Mouse (Mus musculus): ENCODE measurements around the gene Mrpl28.

Gene Mrpl28

GRCm38 (mm10) chr17:26115956-26116487 lies 7.3 kb upstream of the Mrpl28 start:
- in situ Hi-C loops (cut with MboI) = no loop called here

- in situ Hi-C loops (cut with MboI) = no loop called here
These were observed 6.6 kb upstream of the Mrpl28 start for GRCm38 (mm10) chr17:26116503-26117258.

- in situ Hi-C loops (cut with MboI) = no loop called here
These were observed 3.3 kb upstream of the Mrpl28 start for GRCm38 (mm10) chr17:26119766-26120710.

- in situ Hi-C loops (cut with MboI) = no loop called here
These were observed 714 bp upstream of the Mrpl28 start for GRCm38 (mm10) chr17:26122431-26123140.

GRCm38 (mm10) chr17:26124560-26124959 lies 1.3 kb downstream of the Mrpl28 start:
- in situ Hi-C loops (cut with MboI) = no loop called here

- in situ Hi-C loops (cut with MboI) = no loop called here
These were observed 1.9 kb downstream of the Mrpl28 start for GRCm38 (mm10) chr17:26125226-26125625.

GRCm38 (mm10) chr17:26131062-26131732 lies 7.9 kb downstream of the Mrpl28 start:
- in situ Hi-C loops (cut with MboI) = no loop called here

- in situ Hi-C loops (cut with MboI) = no loop called here
These were observed 8.9 kb downstream of the Mrpl28 start for GRCm38 (mm10) chr17:26131856-26132853.

- in situ Hi-C loops (cut with MboI) = no loop called here
These were observed 13.9 kb downstream of the Mrpl28 start for GRCm38 (mm10) chr17:26137106-26137750.

GRCm38 (mm10) chr17:26137751-26138130 lies 14.4 kb downstream of the Mrpl28 start:
- in situ Hi-C loops (cut with MboI) = no loop called here

- in situ Hi-C loops (cut with MboI) = no loop called here
These were observed 15.0 kb downstream of the Mrpl28 start, which contains the start of gene Axin1 for GRCm38 (mm10) chr17:26138239-26138836. Axin1 (plus strand) TSS chr17:26138688.

- in situ Hi-C loops (cut with MboI) = no loop called here
These were observed 15.6 kb downstream of the Mrpl28 start for GRCm38 (mm10) chr17:26138901-26139381.

GRCm38 (mm10) chr17:26142796-26143195 lies 19.5 kb downstream of the Mrpl28 start:
- in situ Hi-C loops (cut with MboI) = no loop called here

- in situ Hi-C loops (cut with MboI) = no loop called here
These were observed 20.1 kb downstream of the Mrpl28 start for GRCm38 (mm10) chr17:26143386-26143785.

- in situ Hi-C loops (cut with MboI) = no loop called here
These were observed 25.8 kb downstream of the Mrpl28 start for GRCm38 (mm10) chr17:26149056-26149455.

- in situ Hi-C loops (cut with MboI) = no loop called here
These were observed 28.8 kb downstream of the Mrpl28 start for GRCm38 (mm10) chr17:26151886-26152630.

GRCm38 (mm10) chr17:26162736-26163135 lies 39.4 kb downstream of the Mrpl28 start:
- in situ Hi-C loops (cut with MboI) = no loop called here

- in situ Hi-C loops (cut with MboI) = no loop called here
These were observed 44.7 kb downstream of the Mrpl28 start for GRCm38 (mm10) chr17:26168039-26168438.
